Mouse (Mus musculus) liver, adult 2 months (tissue): ENCODE measurements around the gene Trmt1l. TPM values are rescaled to one million over a fixed set of nuclear protein-coding genes. Genes with fewer than 3 reads are reported as not detected.
A peak's percentile ranks its signal among the peaks of the same experiment; 100 is the strongest.

ENCODE experiments used
- DNase-seq: peaks from one replicate; pipeline ENCODE4 v3.0.0-alpha.2; 2011; ENCODE audit warnings: low read depth, low spot score; ENCODE audit errors: extremely low read depth
- H3K27ac ChIP-seq: fragments of 200-500 bp; replicated peaks from 2 replicates; pipeline ENCODE4 v1.5.1; 2012; ENCODE audit warnings: low read depth, mild to moderate bottlenecking, control low read depth, inconsistent platforms, low read length; ENCODE audit not compliant: insufficient read depth
- H3K27me3 ChIP-seq: fragments of 200-500 bp; 2 replicates; pipeline ENCODE4 v1.6.1; 2012; ENCODE audit warnings: mild to moderate bottlenecking, moderate library complexity, low read length, inconsistent platforms; ENCODE audit not compliant: control insufficient read depth, insufficient read depth
- H3K36me3 ChIP-seq: fragments of 200-500 bp; 2 replicates; pipeline ENCODE4 v1.6.1; 2012; ENCODE audit warnings: low read length, inconsistent platforms; ENCODE audit not compliant: control insufficient read depth, insufficient read depth
- H3K4me1 ChIP-seq: fragments of 200-500 bp; 2 replicates; pipeline ENCODE4 v1.6.1; 2011; ENCODE audit warnings: low read length; ENCODE audit not compliant: control insufficient read depth, insufficient read depth
- H3K4me3 ChIP-seq: fragments of 200-500 bp; 2 replicates; pipeline ENCODE4 v1.5.1; 2011; ENCODE audit warnings: low read depth, mild to moderate bottlenecking, control low read depth, low read length, moderate library complexity; ENCODE audit not compliant: insufficient read depth
- H3K79me2 ChIP-seq: fragments of 200-500 bp; 2 replicates; pipeline ENCODE4 v1.6.1; 2012; ENCODE audit warnings: inconsistent platforms, mild to moderate bottlenecking, low read length, moderate library complexity; ENCODE audit not compliant: control insufficient read depth, insufficient read depth
- H3K9ac ChIP-seq: fragments of 200-500 bp; 2 replicates; pipeline ENCODE4 v1.6.1; 2012; ENCODE audit warnings: low read depth, mild to moderate bottlenecking, control low read depth, inconsistent platforms, low read length
- CTCF ChIP-seq: fragments of 200-500 bp; IDR thresholded peaks from 2 replicates; pipeline ENCODE4 v1.5.1; 2011; ENCODE audit warnings: low read depth, low read length, control low read depth
- POLR2A ChIP-seq: fragments of 200-500 bp; IDR thresholded peaks from 2 replicates; pipeline ENCODE4 v1.6.1; 2011; ENCODE audit warnings: low read length, control low read depth; ENCODE audit not compliant: insufficient read depth; ENCODE audit errors: extremely low read depth
- whole genome bisulfite sequencing: fragments of 180-500 bp; shearing (Covaris S2); methylation state at CpG from one replicate; pipeline ENCODE4 v1.1.7; 2018; 5-methylcytosine and 5-hydroxymethylcytosine counted together
- polyA plus RNA-seq: library from polyadenylated mRNA; depleted of rRNA; stranded (reverse); fragments of >200 nt; gene quantifications from 2 replicates; pipeline ENCODE4 v1.2.3, GENCODE M21; 2012
- total RNA-seq: library from RNA; depleted of rRNA; stranded (reverse); fragments of >200 nt; gene quantifications from 2 replicates; pipeline ENCODE4 v1.2.3, GENCODE M21; 2014

The Trmt1l gene
- total and polyA plus RNA-seq, 2 experiments: 9.6 to 15.9 TPM

- no peaks in the 10 kb centered on the region for H3K27me3 ChIP-seq
- WGBS: under 1% methylated on average over 26 of the region's 26 CpGs
Observed at GRCm38 (mm10) chr1:151427888-151428262, 467 bp upstream of the Trmt1l start.

GRCm38 (mm10) chr1:151429316-151429715 lies 974 bp downstream of the Trmt1l start:
- Histone ChIP-seq H3K79me2 (peaks cover 3% of the 10 kb centered on the region; the same call in 1 of the 2 replicates), H3K9ac (peak overlapping the region; percentile 88), H3K4me1 (peaks cover 6% of the 10 kb centered on the region; the same call in 1 of the 2 replicates), H3K27me3 (no peaks in the 10 kb centered on the region), H3K27ac (peak overlapping the region; percentile 93), H3K4me3 (peak overlapping the region; percentile 88), H3K36me3 (peaks cover 5% of the 10 kb centered on the region; the same call in 1 of the 2 replicates)
- WGBS: 11% methylated on average over 9 of the region's 9 CpGs
- no peak for TF ChIP-seq CTCF
- TF ChIP-seq POLR2A: no peak
- peak; percentile 77 for DNase-seq

More at GRCm38 (mm10) chr1:151427888-151428262, 467 bp upstream of the Trmt1l start:
- no peak for DNase-seq
- Histone ChIP-seq H3K36me3 (peaks cover 4% of the 10 kb centered on the region), H3K4me3 (peak overlapping the region; percentile 85), H3K4me1 (peaks cover 6% of the 10 kb centered on the region; the same call in 1 of the 2 replicates), H3K9ac (peak overlapping the region; percentile 90), H3K27ac (peak overlapping the region; percentile 65), H3K79me2 (peaks cover 3% of the 10 kb centered on the region; the same call in 1 of the 2 replicates)
- TF ChIP-seq POLR2A (no peak), CTCF (no peak)

- no peak overlapping the region for H3K9ac ChIP-seq
- no peak overlapping the region for H3K27ac ChIP-seq
- no peaks in the 10 kb centered on the region for H3K79me2 ChIP-seq
- peaks cover 48% of the 10 kb centered on the region for H3K36me3 ChIP-seq
- no peaks in the 10 kb centered on the region for H3K27me3 ChIP-seq
- DNase-seq: no peak
- no peak overlapping the region for H3K4me3 ChIP-seq
- WGBS: 92% methylated on average over 6 of the region's 6 CpGs
- H3K4me1 ChIP-seq: no peaks in the 10 kb centered on the region
- no peak for TF ChIP-seq CTCF
- no peak for TF ChIP-seq POLR2A
Observed at GRCm38 (mm10) chr1:151435431-151435830, 7.1 kb downstream of the Trmt1l start.

GRCm38 (mm10) chr1:151449866-151450265 lies 21.5 kb downstream of the Trmt1l start:
- H3K27me3 ChIP-seq: no peaks in the 10 kb centered on the region
- 96% methylated on average over 10 of the region's 10 CpGs for WGBS
- no peak overlapping the region for H3K4me3 ChIP-seq
- peaks cover 61% of the 10 kb centered on the region for H3K36me3 ChIP-seq
- no peaks in the 10 kb centered on the region for H3K79me2 ChIP-seq
- H3K4me1 ChIP-seq: no peaks in the 10 kb centered on the region
- H3K27ac ChIP-seq: no peak overlapping the region
- no peak for DNase-seq
- TF ChIP-seq CTCF: no peak
- H3K9ac ChIP-seq: no peak overlapping the region

DNA sequence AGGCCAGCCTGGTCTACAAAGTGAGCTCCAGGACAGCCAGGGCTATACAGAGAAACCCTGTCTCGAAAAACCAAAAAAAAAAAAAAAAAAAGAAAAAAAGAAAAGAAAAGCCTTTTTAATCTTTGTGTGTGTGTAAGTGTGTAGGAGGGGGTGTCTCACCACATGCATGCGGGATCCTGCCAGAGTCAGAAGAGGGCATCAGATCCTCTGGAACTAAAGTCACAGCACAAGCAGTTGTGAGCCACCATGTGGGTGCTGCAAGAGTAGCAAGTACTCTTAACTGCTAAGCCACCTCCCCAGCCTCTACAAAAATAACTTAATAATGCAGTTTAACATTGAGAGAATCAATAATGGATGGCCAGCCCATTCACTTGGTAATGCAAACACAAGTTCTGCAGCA lies 22.5 kb downstream of the Trmt1l start:
- WGBS: 90% methylated on average over 2 of the region's 2 CpGs
- Histone ChIP-seq H3K4me1 (no peaks in the 10 kb centered on the region), H3K27me3 (no peaks in the 10 kb centered on the region), H3K4me3 (no peak overlapping the region), H3K9ac (no peak overlapping the region), H3K27ac (no peak overlapping the region), H3K79me2 (no peaks in the 10 kb centered on the region), H3K36me3 (peaks cover 57% of the 10 kb centered on the region)
- no peak for DNase-seq
- TF ChIP-seq CTCF (no peak), POLR2A (no peak)

DNA sequence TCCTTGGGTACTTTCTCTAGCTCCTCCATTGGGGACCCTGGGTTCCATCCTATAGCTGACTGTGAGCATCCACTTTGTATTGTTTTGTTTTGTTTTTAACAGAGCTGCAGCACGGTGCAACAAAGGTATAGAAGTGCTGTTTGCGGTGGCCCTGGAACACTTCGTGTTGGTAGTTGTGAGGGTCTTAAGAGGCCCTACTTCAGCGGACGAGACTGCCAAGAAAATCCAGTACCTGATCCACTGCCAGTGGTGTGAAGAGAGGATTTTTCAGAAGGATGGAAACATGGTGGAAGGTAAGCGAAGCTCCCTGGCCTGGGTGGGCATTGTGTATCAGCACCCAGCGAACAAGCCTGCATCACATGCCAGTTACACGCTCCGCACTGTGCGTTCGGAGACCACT lies 23.6 kb downstream of the Trmt1l start:
- no peak for TF ChIP-seq CTCF
- TF ChIP-seq POLR2A: no peak
- Histone ChIP-seq H3K79me2 (no peaks in the 10 kb centered on the region), H3K4me3 (no peak overlapping the region), H3K4me1 (no peaks in the 10 kb centered on the region), H3K27me3 (no peaks in the 10 kb centered on the region), H3K27ac (no peak overlapping the region), H3K9ac (no peak overlapping the region), H3K36me3 (peaks cover 54% of the 10 kb centered on the region)
- no peak for DNase-seq
- WGBS: 99% methylated on average over 11 of the region's 11 CpGs
